Mouse (Mus musculus) CH12.LX (cell line): ENCODE data around the gene Uqcc3.

Experiments used
- EP300 ChIP-seq: IDR thresholded peaks from 2 replicates; pipeline ENCODE4 v1.6.1; 2011; ENCODE audit warnings: low read length, improper control_type of control experiment
- HCFC1 ChIP-seq: IDR thresholded peaks from 2 replicates; pipeline ENCODE4 v1.6.1; 2012; ENCODE audit warnings: low read depth, mild to moderate bottlenecking, inconsistent platforms, low read length, improper control_type of control experiment
- KAT2A ChIP-seq: IDR thresholded peaks from 2 replicates; pipeline ENCODE4 v1.6.1; 2012; ENCODE audit warnings: low read length, improper control_type of control experiment, inconsistent platforms; ENCODE audit not compliant: insufficient replicate concordance
- MAZ ChIP-seq: IDR thresholded peaks from 2 replicates; pipeline ENCODE4 v1.6.1; 2012; ENCODE audit warnings: low read depth, mild to moderate bottlenecking, inconsistent platforms, low read length, improper control_type of control experiment, moderate library complexity
- MYC ChIP-seq: IDR thresholded peaks from 2 replicates; pipeline ENCODE4 v1.6.1; 2011; ENCODE audit warnings: low read depth, mild to moderate bottlenecking, improper control_type of control experiment, low read length
- POLR2A ChIP-seq: IDR thresholded peaks from 2 replicates; pipeline ENCODE4 v1.6.1; 2011; ENCODE audit warnings: low read depth, mild to moderate bottlenecking, improper control_type of control experiment, low read length
- ZMIZ1 ChIP-seq: IDR thresholded peaks from 2 replicates; pipeline ENCODE4 v1.6.1; 2012; ENCODE audit warnings: low read depth, mild to moderate bottlenecking, inconsistent platforms, low read length, improper control_type of control experiment
- ZNF384 ChIP-seq: IDR thresholded peaks from 2 replicates; pipeline ENCODE4 v1.6.1; 2012; ENCODE audit warnings: low read depth, low read length, improper control_type of control experiment, inconsistent platforms

DNA sequence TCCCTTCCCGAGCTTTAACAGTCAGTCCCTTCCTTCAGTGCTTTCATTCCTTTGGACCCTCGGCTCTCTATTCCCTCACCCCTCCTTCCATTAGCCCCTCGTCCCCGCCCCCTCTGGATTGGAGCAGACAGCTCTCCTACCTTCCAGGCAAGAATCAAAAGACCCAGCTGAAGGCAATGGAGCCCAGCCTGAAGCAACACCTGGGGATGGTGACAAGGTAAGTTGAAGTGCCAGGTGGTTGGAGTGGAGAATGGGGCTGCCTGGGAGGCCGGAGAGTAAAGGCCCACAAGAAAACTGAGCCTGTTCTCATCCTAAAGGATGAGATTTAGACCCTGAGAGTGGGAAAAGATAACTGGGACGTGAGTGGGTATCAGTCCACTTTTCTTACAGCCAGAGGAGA, 27.8 kb upstream of the Uqcc3 start:
- no peak for TF ChIP-seq ZMIZ1
- no peak for TF ChIP-seq POLR2A
- no peak for TF ChIP-seq ZNF384
- no peak for TF ChIP-seq KAT2A
- no peak for TF ChIP-seq MYC
- no peak for TF ChIP-seq EP300
- no peak for TF ChIP-seq MAZ
- TF ChIP-seq HCFC1: no peak
